Mouse (Mus musculus): ENCODE measurements at regions not wholly inside any gene's neighbourhood (a gene's known extent, or its start where the extent isn't known, plus 50 kb on each side); places are given as distances from the start of the nearest gene placed in this dataset.

DNA sequence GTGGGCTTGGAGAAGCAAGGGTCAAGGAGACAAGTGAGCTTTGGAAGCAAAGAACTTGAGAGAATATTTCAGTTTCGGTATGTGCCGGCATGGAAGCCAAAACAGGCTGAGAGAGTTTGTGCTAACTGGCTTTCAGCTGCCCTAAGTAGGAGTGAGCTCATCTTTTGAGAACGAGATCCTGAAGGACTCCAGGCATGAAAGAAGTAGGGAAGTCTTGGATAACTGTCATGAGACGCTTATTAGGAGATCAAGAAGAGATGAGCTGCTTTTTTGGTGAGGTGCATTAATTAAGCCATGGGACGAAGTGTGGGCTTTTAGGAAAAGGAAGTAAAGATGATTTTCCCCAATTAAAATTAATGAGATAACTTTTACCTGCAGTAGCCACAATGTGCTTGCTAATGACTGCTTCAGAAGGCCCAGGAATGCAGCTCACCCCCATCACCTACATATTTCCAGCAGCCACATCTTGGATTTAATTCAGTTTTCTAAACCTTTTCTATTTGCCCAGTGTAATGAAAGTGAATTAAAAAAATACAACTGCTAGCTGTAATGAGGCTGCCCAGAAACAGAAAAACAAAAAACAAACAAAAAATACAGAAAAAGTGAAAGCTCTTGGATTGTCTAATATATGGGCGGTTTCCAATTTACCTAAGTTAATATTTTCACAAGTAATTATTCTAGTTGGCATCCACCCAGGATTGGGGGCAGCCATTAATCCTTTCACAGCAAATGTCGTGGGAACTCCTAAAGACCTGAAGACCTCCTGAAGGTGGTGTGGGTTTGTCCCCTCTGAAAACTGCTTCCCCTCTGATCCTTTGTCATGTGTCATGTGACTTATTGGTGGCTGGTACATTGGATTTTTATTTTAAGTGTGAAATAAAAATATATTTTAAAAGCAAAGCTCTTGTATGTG, 204.7 kb upstream of the Slc39a10 start:
- DNase-seq (ENCODE audit: low spot score in 2 of 2): no peak

DNA sequence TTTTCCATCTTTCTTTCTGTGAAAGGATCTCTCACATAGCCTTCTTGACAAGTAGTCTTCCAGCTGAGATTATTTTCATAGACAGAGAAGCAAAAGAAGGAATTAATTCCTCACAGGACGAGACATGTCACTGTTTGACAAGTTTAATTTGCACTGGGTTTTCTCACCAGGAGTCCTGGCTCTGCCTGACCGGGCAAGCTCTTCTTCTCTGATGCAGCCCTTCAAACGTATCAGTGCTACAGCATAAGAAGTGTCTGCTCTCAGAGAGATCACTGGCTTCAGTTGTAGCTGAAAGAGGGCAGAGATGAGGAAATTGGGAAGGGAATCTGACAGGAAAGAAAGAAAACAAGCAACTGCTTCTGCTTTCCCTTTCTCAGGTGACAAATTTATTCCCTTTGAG, 201.8 kb upstream of the Slc39a10 start:
- no peak for DNase-seq (ENCODE audit: low spot score in 2 of 2)

DNA sequence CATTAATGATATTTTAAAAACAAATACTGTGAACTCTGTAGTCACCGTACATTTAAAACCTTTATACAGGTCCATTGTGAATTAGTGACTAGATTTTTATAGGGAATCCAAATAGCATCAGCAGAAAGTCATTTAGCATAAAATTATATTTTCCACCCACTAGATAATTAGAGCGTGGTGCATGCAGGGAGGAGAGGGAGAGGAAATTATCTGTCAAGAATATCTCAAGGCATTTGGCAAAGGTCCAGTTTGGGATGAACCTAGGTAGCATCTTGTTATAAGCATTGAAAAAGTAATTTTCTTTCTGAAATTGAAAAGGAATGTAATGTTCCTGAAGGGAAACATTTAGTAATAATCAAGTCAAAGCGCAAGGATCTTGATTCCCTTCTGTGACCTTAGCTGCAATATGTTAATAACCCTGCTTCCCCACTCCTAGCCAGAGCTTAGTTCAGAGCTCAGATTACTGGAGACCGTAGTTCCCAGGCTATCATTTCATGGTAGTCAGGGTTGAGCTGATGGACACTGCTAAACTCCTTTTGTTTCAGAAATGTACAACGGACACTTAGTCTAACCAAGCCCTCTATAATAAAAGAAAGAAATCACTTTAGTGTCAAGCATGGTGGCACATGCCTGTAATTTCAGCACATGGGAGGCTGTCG, 200.8 kb upstream of the Slc39a10 start:
- DNase-seq (ENCODE audit: low spot score in 2 of 2): no peak

DNA sequence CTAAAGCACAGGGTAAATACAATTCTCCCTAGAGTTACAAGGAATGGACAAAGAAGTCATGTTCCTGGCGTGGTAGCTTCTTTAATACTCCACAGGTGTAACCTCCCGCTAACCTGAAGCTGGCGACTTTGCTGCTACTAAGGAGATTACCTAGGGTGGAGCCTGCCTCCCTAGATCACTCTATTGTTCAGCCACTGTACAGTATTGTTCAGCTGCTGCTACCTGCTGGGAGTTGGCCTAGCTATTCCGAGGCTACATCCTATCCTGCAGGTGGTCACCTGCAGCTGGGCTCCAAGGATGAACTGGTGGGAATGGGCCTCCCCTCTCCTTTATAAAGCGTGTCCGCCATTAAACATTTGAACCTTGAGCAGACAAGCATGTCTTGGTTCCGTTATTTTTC, 183.8 kb upstream of the Slc39a10 start:
- no peak for DNase-seq (ENCODE audit: low spot score in 2 of 2)

DNA sequence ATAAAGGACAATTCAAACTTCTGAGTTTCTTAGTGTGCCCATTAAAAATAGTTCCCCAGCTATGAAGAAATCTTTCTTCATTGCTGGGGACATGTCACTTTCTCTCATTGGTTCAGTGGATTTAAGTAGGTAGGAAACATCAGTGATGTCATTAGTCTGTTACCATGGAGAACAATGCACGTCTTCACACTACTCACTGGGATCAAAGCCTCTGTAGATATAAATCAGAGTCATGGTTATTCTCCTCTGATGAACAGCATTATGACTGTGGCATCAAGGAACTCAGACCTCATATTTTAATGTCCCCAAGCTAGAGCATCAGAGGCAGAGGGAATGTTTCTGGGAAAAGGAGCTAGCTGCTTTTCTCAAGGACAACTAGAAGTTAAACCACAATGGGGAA, 165.5 kb upstream of the Slc39a10 start:
- no peak for DNase-seq (ENCODE audit: low spot score in 2 of 2)

DNA sequence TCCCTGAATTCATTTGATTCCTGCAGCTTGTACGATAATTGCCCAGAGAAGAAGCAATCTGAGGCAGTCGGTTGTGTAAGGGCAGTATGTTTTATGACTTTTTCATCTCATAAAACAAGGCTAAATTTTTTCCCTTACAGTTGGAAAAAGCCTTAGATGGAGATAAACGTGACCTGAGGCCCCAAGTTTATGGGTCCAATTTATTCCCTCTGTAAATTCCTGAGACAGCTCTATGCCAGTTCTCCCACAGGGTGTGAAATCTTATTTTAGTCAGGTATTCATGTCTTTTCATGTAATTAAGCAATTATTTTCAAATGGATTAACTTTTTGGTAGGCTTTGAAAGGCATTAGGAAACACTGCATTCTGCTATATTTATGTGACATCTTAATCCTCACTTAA, 164.7 kb upstream of the Slc39a10 start:
- no peak for DNase-seq (ENCODE audit: low spot score in 2 of 2)

DNA sequence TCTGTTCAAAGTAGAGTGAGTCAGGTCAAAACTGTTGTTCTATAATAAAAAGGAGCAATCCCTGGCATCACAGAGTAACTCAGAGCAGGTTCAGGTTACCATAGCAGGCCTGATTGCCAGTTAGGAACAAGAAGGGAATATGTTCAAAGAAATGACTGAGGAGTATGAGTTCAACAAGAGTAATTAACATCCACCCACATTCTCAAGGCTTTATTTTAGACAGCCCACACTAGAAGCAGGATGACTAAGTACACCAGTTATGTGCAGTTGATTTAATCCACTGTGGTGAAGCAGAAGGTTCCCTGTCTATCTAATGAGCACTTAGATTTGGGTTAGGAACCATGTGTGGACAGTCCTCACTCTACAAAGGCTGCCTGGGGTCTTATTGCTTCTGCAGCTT, 158.5 kb upstream of the Slc39a10 start:
- no peak for DNase-seq (ENCODE audit: low spot score in 2 of 2)

DNA sequence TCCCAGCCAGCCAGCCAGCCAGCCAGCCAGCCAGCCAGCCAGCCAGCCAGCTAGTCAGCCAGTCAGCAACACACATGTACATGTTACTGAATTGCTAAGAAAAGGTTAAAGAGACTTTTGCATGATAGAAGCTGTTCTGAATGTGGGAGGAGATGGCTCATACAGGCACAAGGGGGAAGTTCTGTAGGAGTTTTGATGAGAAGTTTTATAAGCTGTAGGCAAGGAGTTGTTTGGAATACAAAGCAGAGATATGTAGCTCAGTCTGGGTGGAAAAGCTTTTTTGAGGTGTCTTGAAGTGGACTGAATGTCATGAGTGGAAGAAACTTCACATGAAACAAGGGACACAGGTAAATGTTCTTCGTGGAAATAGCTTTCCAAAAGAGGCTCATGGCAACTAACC, 157.8 kb upstream of the Slc39a10 start:
- no peak for DNase-seq (ENCODE audit: low spot score in 2 of 2)

DNA sequence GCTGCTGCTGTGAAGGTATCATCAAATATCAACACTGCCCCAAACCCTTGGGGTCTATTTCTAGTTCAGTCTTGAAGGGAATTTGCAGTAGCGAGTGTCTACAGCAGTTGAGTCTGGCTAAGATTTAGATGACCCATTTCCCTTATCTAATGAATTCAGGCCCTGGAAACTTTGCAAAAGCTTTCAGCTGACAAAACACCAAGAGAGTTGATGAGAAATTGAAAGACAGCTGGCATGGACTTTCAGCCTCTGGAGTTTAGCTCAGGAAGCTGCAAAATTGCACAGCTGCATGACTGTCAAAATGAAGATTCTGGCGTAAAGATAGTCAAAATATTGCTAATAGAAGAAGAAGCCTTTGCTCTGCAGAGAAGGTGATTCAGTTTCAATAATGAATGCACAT, 144.9 kb upstream of the Slc39a10 start:
- no peak for DNase-seq (ENCODE audit: low spot score in 2 of 2)

DNA sequence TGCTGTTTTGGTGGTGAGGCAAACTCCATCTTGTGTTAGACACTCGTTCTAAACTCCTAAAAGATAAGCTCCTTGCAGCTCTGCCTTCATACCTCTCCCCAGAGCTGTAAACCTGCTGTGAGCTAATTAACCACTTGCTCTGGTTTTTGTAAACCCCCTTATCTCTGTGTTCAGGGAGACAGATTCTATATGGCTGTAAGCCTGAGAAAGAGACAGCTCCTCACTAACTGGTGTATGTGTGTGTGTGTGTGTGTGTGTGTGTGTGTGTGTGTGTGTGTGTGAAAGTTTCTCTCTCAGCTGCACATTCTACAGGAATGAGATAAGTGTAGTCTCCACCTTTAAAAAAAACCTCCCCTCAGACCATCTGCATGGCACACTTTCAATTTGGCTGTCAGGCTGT, 126.7 kb upstream of the Slc39a10 start:
- no peak for DNase-seq (ENCODE audit: low spot score in 2 of 2)

DNA sequence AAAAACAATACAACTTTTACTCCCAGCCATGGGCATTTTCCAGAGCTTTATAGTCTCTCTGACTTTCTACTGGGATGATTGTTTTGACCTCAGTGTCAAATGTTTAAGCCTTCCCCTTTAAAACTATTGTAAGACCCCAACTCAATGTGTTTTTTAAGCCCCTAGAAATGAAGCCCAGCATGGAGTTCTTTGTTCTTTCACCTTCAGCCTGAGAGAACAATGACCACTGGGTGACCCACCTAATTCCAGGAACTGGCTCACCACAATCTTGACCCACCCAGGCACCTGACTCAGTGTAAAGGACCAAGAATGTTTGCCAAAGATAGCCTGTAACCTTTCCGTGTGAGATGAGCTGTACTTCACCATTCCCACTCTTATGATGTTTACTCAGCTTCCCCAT, 121.9 kb upstream of the Slc39a10 start:
- DNase-seq (ENCODE audit: low spot score in 2 of 2): no peak

DNA sequence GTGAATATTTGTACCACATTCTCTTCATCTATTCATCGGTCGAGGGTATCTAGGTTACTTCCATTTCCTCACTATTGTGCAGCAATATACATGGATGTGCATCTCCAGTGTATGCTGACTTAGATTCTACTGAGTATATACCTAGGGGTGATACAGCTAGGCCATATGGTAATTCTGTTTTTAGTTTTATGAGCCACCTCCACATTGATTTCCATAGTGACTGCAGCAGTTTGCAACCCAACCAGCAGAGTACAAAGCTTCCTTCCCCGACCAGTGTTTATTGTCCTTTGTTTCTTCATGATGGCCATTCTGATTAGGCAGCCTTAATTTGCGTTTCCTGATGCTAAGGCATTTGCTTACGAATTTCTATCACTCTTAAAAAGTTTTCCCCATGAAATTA, 111.1 kb upstream of the Slc39a10 start:
- DNase-seq (ENCODE audit: low spot score in 2 of 2): no peak

DNA sequence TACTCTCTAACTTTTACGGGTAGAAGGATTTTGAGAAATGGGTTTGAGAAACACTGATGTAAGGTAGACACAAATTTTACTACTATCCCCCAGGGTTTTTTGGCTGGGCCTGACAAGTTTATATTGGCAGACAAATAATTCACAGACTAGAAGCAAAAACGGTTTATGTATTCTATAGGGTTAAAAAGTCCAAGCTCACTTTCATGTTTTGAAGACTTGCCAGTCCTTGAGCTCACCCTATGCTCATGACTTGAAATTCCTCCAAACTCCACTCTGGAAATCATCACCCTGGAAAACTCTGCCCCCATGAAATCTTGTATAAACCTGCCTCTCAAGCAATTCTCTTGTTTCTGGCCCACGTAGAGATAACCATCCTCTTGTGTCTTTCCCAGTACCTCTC, 106.7 kb upstream of the Slc39a10 start:
- DNase-seq (ENCODE audit: low spot score in 2 of 2): no peak

DNA sequence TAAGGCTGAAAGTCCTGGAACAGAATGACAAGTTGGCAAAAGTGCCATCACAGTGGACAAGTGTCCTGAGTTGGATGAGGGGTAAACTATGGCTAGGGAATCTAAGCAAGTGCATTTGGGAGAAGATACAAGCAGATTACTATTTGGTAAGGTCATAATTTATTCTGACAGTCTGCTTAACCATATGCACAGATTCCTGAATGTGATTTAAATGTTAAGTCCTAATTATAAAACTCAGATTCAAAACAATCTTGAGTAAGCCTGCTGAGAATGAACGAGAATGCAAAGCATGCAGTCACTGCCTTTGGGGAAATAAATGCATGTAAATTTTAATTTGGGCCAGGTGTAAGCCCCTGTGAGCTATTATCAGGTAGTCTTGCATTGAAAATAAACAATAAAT, 93.3 kb upstream of the Slc39a10 start:
- DNase-seq (ENCODE audit: low spot score in 2 of 2): no peak

DNA sequence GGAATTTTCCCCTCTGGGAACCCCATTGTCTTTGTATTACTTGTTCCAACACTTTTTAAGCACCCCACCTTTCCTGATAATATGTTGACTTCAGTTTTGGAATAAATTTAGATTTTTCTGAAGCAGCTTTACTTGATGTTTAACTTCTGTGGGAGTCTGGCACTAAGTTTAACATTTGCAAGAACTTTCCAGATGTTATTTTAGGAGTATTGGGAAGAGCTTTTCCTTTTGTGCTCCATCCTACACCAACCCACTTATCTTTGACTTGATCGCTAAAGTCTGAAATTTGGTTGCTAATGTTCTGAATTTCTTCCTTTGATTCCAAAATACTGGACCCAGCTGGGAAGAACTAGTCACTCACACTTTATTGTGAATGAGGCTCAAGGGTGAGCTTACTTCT, 90.4 kb upstream of the Slc39a10 start:
- no peak for DNase-seq (ENCODE audit: low spot score in 2 of 2)

DNA sequence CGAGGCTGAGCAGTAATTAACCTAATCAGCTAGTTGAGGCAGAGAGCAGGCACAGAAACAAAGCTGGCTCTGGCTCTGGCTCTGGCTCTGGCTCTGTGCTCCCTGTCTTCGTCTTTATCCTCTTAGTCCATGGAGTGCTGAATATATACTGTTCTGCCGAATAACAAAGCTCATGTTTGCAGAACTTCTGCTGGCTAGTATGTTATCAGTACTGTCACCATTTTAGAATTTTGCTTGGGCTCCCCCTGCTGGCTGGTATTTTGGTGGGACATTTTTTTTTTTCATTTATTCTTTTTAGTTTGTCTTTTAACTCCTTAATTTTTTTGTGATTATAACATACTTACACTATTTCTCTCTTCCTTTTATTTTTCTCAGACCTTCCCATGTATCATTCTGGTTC, 77.8 kb upstream of the Slc39a10 start:
- DNase-seq (ENCODE audit: low spot score in 2 of 2): peak in 1 of 2 experiments; percentile 48

DNA sequence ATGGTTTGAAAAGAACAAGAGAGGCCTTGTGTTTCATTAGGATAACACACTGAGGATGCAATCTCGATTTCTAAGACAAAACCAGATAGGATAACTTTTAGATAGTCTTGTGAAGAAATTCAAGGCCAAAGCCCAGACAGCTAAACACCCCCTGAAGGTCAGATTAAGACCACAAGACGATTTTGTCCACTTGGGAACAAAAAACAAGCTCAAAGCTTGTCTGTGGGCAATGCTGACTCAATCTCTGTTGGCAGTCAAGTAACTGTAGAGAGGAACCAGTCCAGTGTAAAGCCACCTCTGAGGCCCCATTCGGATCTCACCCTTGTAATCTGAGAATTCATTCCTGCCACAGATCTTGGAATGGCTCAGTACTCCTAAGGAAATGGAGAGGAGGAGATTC, 75.7 kb upstream of the Slc39a10 start:
- DNase-seq (ENCODE audit: low spot score in 2 of 2): no peak

DNA sequence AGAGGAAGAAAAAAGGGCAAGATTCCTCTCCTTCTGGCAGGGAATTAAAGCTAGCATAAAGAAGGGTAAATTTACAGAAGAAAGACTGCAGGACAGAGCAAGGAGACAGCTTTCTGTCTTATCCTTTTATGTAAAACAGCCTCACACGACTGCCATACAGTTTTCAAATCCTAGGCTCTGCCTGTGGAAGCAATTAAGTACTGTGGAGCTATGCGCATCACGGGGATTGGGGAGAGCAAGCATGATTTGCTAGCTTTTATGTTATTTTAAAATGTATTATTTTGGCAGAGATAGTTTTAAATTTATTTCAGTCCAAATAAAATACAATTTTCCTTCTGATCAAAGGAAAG, 74.2 kb upstream of the Slc39a10 start:
- no peak for DNase-seq (ENCODE audit: low spot score in 2 of 2)

DNA sequence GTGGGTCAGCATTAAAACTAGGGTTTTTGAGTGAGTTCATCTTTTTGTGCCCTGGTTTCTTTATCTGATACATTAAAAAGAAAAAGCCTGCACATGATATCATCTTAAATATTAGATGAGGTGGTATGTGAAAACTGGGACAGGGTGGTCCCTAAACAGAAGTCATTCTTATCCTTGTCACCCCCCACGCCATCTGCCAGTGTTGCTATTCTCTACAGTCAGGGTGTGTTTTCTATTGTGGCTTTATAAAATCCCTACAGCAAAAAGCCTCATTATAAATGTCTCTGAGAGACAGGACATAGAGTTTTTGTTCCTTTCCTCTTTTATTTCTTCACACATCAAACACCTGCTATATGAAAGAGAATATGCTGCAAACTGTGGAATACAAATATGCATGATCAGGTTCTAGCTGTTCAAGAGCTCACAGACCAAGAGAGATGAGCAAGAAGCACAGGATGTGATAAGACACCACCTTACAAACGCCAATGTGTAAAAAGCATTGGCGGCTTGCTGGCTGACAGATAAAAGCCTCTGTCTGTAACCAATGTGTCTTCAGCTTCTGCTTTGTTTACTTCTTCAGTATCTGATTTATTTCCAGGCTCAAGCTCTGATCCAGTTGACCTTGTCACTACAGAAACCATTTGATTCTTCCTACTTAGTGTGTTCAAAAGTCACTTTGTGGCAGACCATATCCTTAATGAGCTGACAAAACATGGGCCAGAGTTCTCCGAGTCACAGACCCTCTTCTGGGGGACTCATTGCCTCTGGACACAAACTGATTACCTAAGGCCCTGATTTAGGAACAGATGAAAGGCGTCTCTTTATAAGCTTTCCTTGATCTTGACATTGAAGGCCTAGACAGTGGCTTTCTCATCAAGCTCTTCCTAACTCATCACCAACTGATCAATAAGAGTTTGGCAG, 73.6 kb upstream of the Slc39a10 start:
- DNase-seq (ENCODE audit: low spot score in 2 of 2): peak in 1 of 2 experiments; percentile 42

DNA sequence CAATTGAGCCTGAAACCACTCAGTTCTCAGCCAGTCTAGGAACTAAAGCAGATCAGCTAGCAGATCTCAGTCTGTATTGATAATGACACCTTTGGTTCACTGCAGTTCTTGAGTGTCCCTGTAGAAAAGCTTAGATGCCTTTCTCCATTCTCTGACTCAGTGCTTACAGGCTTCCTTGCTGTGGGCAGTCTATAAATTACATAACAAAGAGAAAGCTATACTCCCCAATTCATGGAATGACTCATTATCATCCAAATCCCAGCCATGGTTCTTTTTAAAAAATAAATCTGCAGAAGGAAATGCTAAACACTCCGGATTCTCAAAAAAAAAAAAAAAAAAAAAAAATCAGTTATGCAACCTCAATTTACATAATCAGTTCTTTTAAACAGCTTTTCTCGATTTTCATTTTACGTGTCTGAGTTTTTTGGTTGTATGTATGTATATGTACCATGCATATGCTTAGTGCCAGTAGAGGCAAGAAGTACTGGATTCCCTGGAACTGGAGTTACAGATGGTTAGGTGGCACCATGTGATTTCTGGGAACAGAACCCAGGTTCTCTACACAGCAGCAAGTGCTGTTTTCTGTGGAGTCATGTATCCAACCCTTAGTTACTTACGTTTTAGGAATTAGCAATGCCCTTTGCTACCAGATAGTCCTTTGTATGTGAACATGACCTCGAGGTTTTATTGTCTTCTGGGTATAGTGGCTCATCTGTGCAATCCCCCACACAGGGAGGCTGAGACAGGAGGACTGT, 71.5 kb upstream of the Slc39a10 start:
- DNase-seq (ENCODE audit: low spot score in 2 of 2): peak; percentile 36 to 42

Measured in layer of hippocampus, adult 8-10 months (tissue).